Mouse (Mus musculus) monocyte, adult 5-6 weeks (primary cell): ENCODE results near the gene Akr1c18. TPM values are rescaled to one million over a fixed set of nuclear protein-coding genes. Genes with fewer than 3 reads are reported as not detected.
"Not testable (repeated sequence)": the region's sequence is repeated elsewhere in the genome, so short reads cannot be mapped to it uniquely, and the experiment has no call there.

ENCODE experiments used
- ATAC-seq: fragments of 153-309, 156-312 bp; replicated peaks from 2 replicates; pipeline ENCODE4 v1.8.0; 2017; ENCODE audit warnings: mild to moderate bottlenecking; ENCODE audit not compliant: low TSS enrichment, insufficient number of reproducible peaks, severe bottlenecking, poor library complexity, low FRiP score
- total RNA-seq: library from RNA; stranded (forward); fragments of 200-1000, 200-491, 200-594 nt; gene quantifications from 3 replicates; pipeline ENCODE4 v1.2.3, GENCODE M21; 2017

Gene Akr1c18
- total RNA-seq: not detected in 3 replicates

- no peak for ATAC-seq
Measured at GRCm38 (mm10) chr13:4150518-4150917, at the start of gene Akr1c18. Akr1c18 (minus strand) TSS chr13:4150654.

GRCm38 (mm10) chr13:4192511-4192910 is 42.1 kb upstream of the Akr1c18 start:
- ATAC-seq: no peak

- ATAC-seq: peak; percentile 88
Measured at GRCm38 (mm10) chr13:4190904-4191303, 40.5 kb upstream of the Akr1c18 start, which contains the start of gene Akr1c13. Akr1c13 (plus strand) TSS chr13:4191150.

- ATAC-seq: no peak
Measured at GRCm38 (mm10) chr13:4188174-4188573, 37.7 kb upstream of the Akr1c18 start.

- not testable (repeated sequence) for ATAC-seq
Measured at GRCm38 (mm10) chr13:4186641-4187411, 36.4 kb upstream of the Akr1c18 start.

GRCm38 (mm10) chr13:4183116-4183515 is 32.7 kb upstream of the Akr1c18 start:
- no peak for ATAC-seq

- ATAC-seq: not testable (repeated sequence)
Measured at GRCm38 (mm10) chr13:4181321-4181720, 30.9 kb upstream of the Akr1c18 start.

- ATAC-seq: no peak
Measured at GRCm38 (mm10) chr13:4172978-4173377, 22.5 kb upstream of the Akr1c18 start.

GRCm38 (mm10) chr13:4168006-4168405 is 17.6 kb upstream of the Akr1c18 start:
- ATAC-seq: no peak

- no peak for ATAC-seq
Measured at GRCm38 (mm10) chr13:4155286-4155685, 4.8 kb upstream of the Akr1c18 start.

- no peak for ATAC-seq
Measured at GRCm38 (mm10) chr13:4153593-4153992, 3.1 kb upstream of the Akr1c18 start.

- ATAC-seq: peak; percentile 47; the same call in 1 of the 2 replicates
Measured at GRCm38 (mm10) chr13:4152908-4153307, 2.5 kb upstream of the Akr1c18 start.

- no peak for ATAC-seq
Measured at GRCm38 (mm10) chr13:4144261-4144660, 6.2 kb downstream of the Akr1c18 start.

- no peak for ATAC-seq
Measured at GRCm38 (mm10) chr13:4133070-4133469, 17.4 kb downstream of the Akr1c18 start.

GRCm38 (mm10) chr13:4131721-4132120 is 18.7 kb downstream of the Akr1c18 start:
- ATAC-seq: no peak

- no peak for ATAC-seq
Measured at GRCm38 (mm10) chr13:4131317-4131716, 19.1 kb downstream of the Akr1c18 start.

- no peak for ATAC-seq
Measured at GRCm38 (mm10) chr13:4129100-4129499, 21.4 kb downstream of the Akr1c18 start.

- ATAC-seq: not testable (repeated sequence)
Measured at GRCm38 (mm10) chr13:4125846-4126245, 24.6 kb downstream of the Akr1c18 start.

- not testable (repeated sequence) for ATAC-seq
Measured at GRCm38 (mm10) chr13:4124471-4124870, 26.0 kb downstream of the Akr1c18 start.

GRCm38 (mm10) chr13:4123146-4123545 is 27.3 kb downstream of the Akr1c18 start:
- ATAC-seq: no peak
